Mouse (Mus musculus) hindbrain, embryonic 16.5 days (tissue): Measurements from ENCODE around the gene Gm21861. TPM values are rescaled to one million over a fixed set of nuclear protein-coding genes. Genes with fewer than 3 reads are reported as not detected.
"Not testable (repeated sequence)": the region's sequence is repeated elsewhere in the genome, so short reads cannot be mapped to it uniquely, and the experiment has no call there.

Experiments
- ATAC-seq: fragments of 200-750 bp; cut with Nextera tagmentation; 2 replicates; pipeline ENCODE4 v1.8.0; 2017; ENCODE audit warnings: moderate TSS enrichment, moderate library complexity
- H3K27ac ChIP-seq: fragments of 300-500 bp; sonication (generic); 2 replicates; pipeline ENCODE4 v1.5.1; 2014; ENCODE audit warnings: low read depth, mild to moderate bottlenecking, control low read depth, low read length, moderate library complexity
- H3K27me3 ChIP-seq: fragments of 300-500 bp; sonication (generic); replicated peaks from 2 replicates; pipeline ENCODE4 v1.6.1; 2014; ENCODE audit warnings: low read length; ENCODE audit not compliant: control insufficient read depth, insufficient read depth
- H3K36me3 ChIP-seq: fragments of 300-500 bp; sonication (generic); 2 replicates; pipeline ENCODE4 v1.6.1; 2014; ENCODE audit warnings: mild to moderate bottlenecking, low read length, moderate library complexity, mixed read lengths; ENCODE audit not compliant: control insufficient read depth, insufficient read depth
- H3K4me1 ChIP-seq: fragments of 300-500 bp; sonication (generic); 2 replicates; pipeline ENCODE4 v1.6.1; 2014; ENCODE audit warnings: low read depth, low read length; ENCODE audit not compliant: control insufficient read depth, insufficient read depth
- H3K4me2 ChIP-seq: fragments of 300-500 bp; sonication (generic); 2 replicates; pipeline ENCODE4 v1.6.1; 2014; ENCODE audit warnings: mild to moderate bottlenecking, low read length, control low read depth, moderate library complexity
- H3K4me3 ChIP-seq: fragments of 300-500 bp; sonication (generic); 2 replicates; pipeline ENCODE4 v1.5.1; 2014; ENCODE audit warnings: mild to moderate bottlenecking, low read length, control low read depth, moderate library complexity
- H3K9ac ChIP-seq: fragments of 300-500 bp; sonication (generic); 2 replicates; pipeline ENCODE4 v1.6.1; 2014; ENCODE audit warnings: low read depth, mild to moderate bottlenecking, control low read depth, low read length, moderate library complexity
- H3K9me3 ChIP-seq: fragments of 300-500 bp; sonication (generic); 2 replicates; pipeline ENCODE4 v1.6.1; 2014; ENCODE audit warnings: mild to moderate bottlenecking, low read length, moderate library complexity; ENCODE audit not compliant: control insufficient read depth
- WGBS: fragments of 180-500 bp; shearing (Covaris S2); extraction: QIAGEN DNeasy Blood & Tissue Kit; methylation state at CpG from one replicate; pipeline ENCODE4 v1.1.7; 2014; 5-methylcytosine and 5-hydroxymethylcytosine counted together
- polyA plus RNA-seq: library from polyadenylated mRNA; unstranded; fragments of >200 nt; fragmentation: Nextera tagmentation; extraction: Ambion mirVana; gene quantifications from 2 replicates; pipeline ENCODE4 v1.2.1, GENCODE M21; 2015

Gene Gm21861
- not detected in 2 replicates for polyA plus RNA-seq

DNA sequence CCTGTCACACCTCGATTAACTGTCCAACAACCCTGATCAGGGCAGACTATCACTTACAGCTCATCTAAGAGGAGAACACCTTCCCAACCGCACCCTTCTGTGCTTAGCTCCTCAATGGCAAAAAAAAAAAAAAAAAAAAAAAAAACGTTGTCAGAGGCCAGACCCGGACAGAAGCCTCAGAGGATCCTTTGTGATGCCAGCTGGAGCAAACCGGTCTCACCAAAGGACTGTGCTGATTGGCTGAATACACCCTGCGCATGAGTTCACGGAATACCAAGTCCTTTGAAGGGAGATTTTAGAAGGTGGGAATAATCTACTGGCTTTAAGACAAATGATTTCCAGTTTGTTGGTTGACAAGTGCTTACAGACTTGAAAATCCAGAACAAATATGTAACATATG is at the start of gene Gm21861:
Gene Gm21861, minus strand, starts transcription at position 101 of the 400 bp plus-strand sequence.
- no CpG with 5 or more reads among the region's 7 CpGs for WGBS
- H3K27ac ChIP-seq, H3K4me3 ChIP-seq, H3K4me1 ChIP-seq, H3K27me3 ChIP-seq, H3K36me3 ChIP-seq, H3K9ac ChIP-seq, H3K9me3 ChIP-seq, ATAC-seq, H3K4me2 ChIP-seq: not testable (repeated sequence)
